Mouse (Mus musculus) CD4-positive, CD25-positive, alpha-beta regulatory T cell, adult 4 months (primary cell): ENCODE results near the gene Dhx29. TPM values are rescaled to one million over a fixed set of nuclear protein-coding genes. Genes with fewer than 3 reads are reported as not detected.

Experiments
- ATAC-seq: one replicate; pipeline ENCODE4 v1.8.0; 2017
- polyA plus RNA-seq, 2 experiments: library from polyadenylated mRNA; unstranded; fragments of 100-300 nt; shearing (Covaris generic); gene quantifications; one replicate each; pipeline ENCODE4 v1.2.1; 2017

Gene Dhx29
- polyA plus RNA-seq, result 10 to 100 TPM; 10.7 to 14.2 TPM

GRCm38 (mm10) chr13:112927287-112928001 lies at the start of gene Dhx29, which contains the start of gene Mtrex:
Dhx29 (plus strand) TSS chr13:112927454.
Mtrex (minus strand) TSS chr13:112927398.
- peak; percentile 92 for ATAC-seq

GRCm38 (mm10) chr13:112887234-112887633 lies 40.0 kb upstream of the Dhx29 start:
- no peak for ATAC-seq

GRCm38 (mm10) chr13:112902176-112902575 lies 25.1 kb upstream of the Dhx29 start:
- no peak for ATAC-seq

- peak; percentile 76 for ATAC-seq
Observed at GRCm38 (mm10) chr13:112909663-112910062, 17.6 kb upstream of the Dhx29 start.

- ATAC-seq, result no peak
Observed at GRCm38 (mm10) chr13:112910434-112910833, 16.8 kb upstream of the Dhx29 start.

GRCm38 (mm10) chr13:112919141-112919865 lies 8.0 kb upstream of the Dhx29 start:
- ATAC-seq, result no peak

- no peak for ATAC-seq
Observed at GRCm38 (mm10) chr13:112920906-112921305, 6.3 kb upstream of the Dhx29 start.

GRCm38 (mm10) chr13:112925266-112925665 lies 2.0 kb upstream of the Dhx29 start:
- no peak for ATAC-seq

GRCm38 (mm10) chr13:112925976-112926375 lies 1.3 kb upstream of the Dhx29 start:
- no peak for ATAC-seq

- peak; percentile 12 for ATAC-seq
Observed at GRCm38 (mm10) chr13:112926796-112927195, 458 bp upstream of the Dhx29 start.

GRCm38 (mm10) chr13:112928038-112928668 lies 899 bp downstream of the Dhx29 start:
- peak; percentile 3 for ATAC-seq

- ATAC-seq, result no peak
Observed at GRCm38 (mm10) chr13:112938130-112938529, 10.9 kb downstream of the Dhx29 start.

- no peak for ATAC-seq
Observed at GRCm38 (mm10) chr13:112941879-112942330, 14.7 kb downstream of the Dhx29 start.

GRCm38 (mm10) chr13:112945312-112945711 lies 18.1 kb downstream of the Dhx29 start:
- no peak for ATAC-seq

GRCm38 (mm10) chr13:112945900-112946299 lies 18.6 kb downstream of the Dhx29 start:
- ATAC-seq, result no peak

GRCm38 (mm10) chr13:112954067-112954466 lies 26.8 kb downstream of the Dhx29 start:
- ATAC-seq, result no peak

GRCm38 (mm10) chr13:112963081-112963480 lies 35.8 kb downstream of the Dhx29 start:
- ATAC-seq, result no peak

- no peak for ATAC-seq
Observed at GRCm38 (mm10) chr13:112964421-112964820, 37.2 kb downstream of the Dhx29 start.

- no peak for ATAC-seq
Observed at GRCm38 (mm10) chr13:112967267-112967666, 40.0 kb downstream of the Dhx29 start.

GRCm38 (mm10) chr13:112976720-112977119 lies 49.5 kb downstream of the Dhx29 start:
- no peak for ATAC-seq

GRCm38 (mm10) chr13:112985605-112986450 lies 58.6 kb downstream of the Dhx29 start:
- no peak for ATAC-seq

- ATAC-seq, result no peak
Observed at GRCm38 (mm10) chr13:112986451-112986950, 59.2 kb downstream of the Dhx29 start.
